Mouse (Mus musculus) forebrain, embryonic 14.5 days (tissue): ENCODE measurements around the gene Mpnd. TPM values are rescaled to one million over a fixed set of nuclear protein-coding genes. Genes with fewer than 3 reads are reported as not detected.

ENCODE experiments used
- ATAC-seq: fragments of 200-750 bp; cut with Nextera tagmentation; 2 replicates; pipeline ENCODE4 v1.8.0; 2017; ENCODE audit warnings: mild to moderate bottlenecking, moderate library complexity
- DNase-seq: peaks from one replicate; pipeline ENCODE4 v3.0.0-alpha.2; 2015; ENCODE audit warnings: low spot score
- H3K27ac ChIP-seq: fragments of 300-500 bp; sonication (generic); 2 replicates; pipeline ENCODE4 v1.5.1; 2014; ENCODE audit warnings: low read depth, mild to moderate bottlenecking, control low read depth, low read length, moderate library complexity
- H3K27me3 ChIP-seq: fragments of 300-500 bp; sonication (generic); replicated peaks from 2 replicates; pipeline ENCODE4 v1.6.1; 2014; ENCODE audit warnings: low read length, control low read depth, mixed read lengths; ENCODE audit not compliant: control insufficient read depth, insufficient read depth
- H3K36me3 ChIP-seq: fragments of 300-500 bp; sonication (generic); 2 replicates; pipeline ENCODE4 v1.6.1; 2014; ENCODE audit warnings: low read length, control low read depth; ENCODE audit not compliant: control insufficient read depth, insufficient read depth
- H3K4me1 ChIP-seq: fragments of 300-500 bp; sonication (generic); 2 replicates; pipeline ENCODE4 v1.6.1; 2014; ENCODE audit warnings: antibody characterized with exemption, low read length, control low read depth; ENCODE audit not compliant: control insufficient read depth, insufficient read depth
- H3K4me2 ChIP-seq: fragments of 300-500 bp; sonication (generic); 2 replicates; pipeline ENCODE4 v1.6.1; 2014; ENCODE audit warnings: mild to moderate bottlenecking, control low read depth, low read length
- H3K4me3 ChIP-seq: fragments of 300-500 bp; sonication (generic); 2 replicates; pipeline ENCODE4 v1.5.1; 2014; ENCODE audit warnings: low read depth, low read length, control low read depth
- H3K9ac ChIP-seq: fragments of 300-500 bp; sonication (generic); 2 replicates; pipeline ENCODE4 v1.6.1; 2014; ENCODE audit warnings: mild to moderate bottlenecking, low read length, control low read depth, moderate library complexity
- H3K9me3 ChIP-seq: fragments of 300-500 bp; sonication (generic); replicated peaks from 2 replicates; pipeline ENCODE4 v1.6.1; 2016; ENCODE audit warnings: low read length, control low read depth, mixed read lengths; ENCODE audit not compliant: control insufficient read depth
- WGBS: fragments of 180-500 bp; shearing (Covaris S2); extraction: QIAGEN DNeasy Blood & Tissue Kit; methylation state at CpG from one replicate; pipeline ENCODE4 v1.1.7; 2014; 5-methylcytosine and 5-hydroxymethylcytosine counted together
- polyA plus RNA-seq: library from polyadenylated mRNA; unstranded; fragments of >200 nt; fragmentation: Nextera tagmentation; extraction: Ambion mirVana; gene quantifications from 2 replicates; pipeline ENCODE4 v1.2.1, GENCODE M21; 2014

Gene Mpnd
- polyA plus RNA-seq, 1 experiment from 2014 or later, result 170 TPM

DNA sequence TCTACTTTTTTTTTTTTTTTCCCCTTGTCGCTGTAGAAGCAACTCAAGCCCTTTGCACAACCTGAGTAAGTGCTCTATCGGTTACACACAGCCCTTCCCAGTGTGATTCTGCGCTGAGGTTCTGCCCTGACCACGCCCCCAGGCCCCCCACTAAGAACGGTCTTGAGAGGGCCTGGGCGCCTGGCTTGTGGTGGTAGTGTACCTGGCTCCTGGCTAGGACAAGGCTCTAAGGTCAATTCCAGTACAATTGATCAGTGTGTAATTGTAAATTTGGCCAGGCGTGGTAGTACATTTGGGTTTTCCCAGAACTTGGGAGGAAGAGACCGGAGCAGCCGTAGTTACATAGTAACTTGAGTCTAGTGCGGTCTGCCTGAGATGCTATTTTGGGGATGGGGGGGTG, 1.4 kb downstream of the Mpnd start:
- ATAC-seq, result no peak
- Histone ChIP-seq H3K27me3 (0 out of 2 replicates have a peak, but pooled peaks cover 4% of the 10 kb centered on the region), H3K4me2 (no peak overlapping the region), H3K4me3 (no peak overlapping the region), H3K27ac (no peak overlapping the region), H3K9ac (no peak overlapping the region), H3K36me3 (peaks cover 12% of the 10 kb centered on the region), H3K9me3 (no peaks in the 10 kb centered on the region), H3K4me1 (peaks cover 15% of the 10 kb centered on the region)
- 43% methylated on average over 10 of the region's 10 CpGs for WGBS
- no peak for DNase-seq

DNA sequence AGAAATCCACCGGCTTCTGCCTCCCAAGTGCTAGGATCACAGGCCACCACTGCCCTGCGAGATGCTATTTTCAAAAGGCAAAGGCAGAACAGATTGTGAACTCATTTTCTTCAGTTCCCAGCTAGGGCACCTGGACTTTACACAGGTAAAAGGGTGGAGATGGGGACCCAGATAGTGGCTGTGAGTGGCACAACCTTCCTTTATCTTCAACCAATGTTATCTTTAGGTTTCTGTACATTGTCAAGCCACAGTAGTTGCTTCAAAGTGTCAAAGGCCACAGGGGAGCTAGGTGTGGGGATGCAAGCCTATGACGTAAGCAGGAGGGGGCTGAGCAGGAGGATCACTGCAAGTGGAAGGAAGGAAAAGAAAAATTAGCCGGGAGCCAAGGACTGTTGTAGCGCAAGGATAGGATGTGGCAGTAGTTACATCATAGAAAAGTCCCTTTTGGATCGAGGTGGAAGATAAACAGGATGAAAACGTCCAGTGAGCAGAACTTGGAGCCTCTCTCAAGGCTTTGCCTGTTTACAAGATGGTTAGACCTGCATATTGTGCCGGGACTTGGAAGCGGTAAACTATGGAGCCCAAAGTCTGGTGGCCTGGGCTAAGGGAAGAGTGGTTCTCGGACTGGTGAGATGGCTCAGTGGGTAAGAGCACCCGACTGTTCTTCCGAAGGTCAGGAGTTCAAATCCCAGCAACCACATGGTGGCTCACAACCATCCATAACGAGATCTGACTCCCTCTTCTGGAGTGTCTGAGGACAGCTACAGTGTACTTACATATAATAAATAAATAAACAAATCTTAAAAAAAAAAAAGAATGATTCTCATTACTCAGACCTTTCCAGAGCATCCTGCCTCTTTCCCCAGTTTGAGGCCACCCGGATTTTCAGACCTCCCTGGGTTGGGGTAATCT, 2.2 kb downstream of the Mpnd start:
- Histone ChIP-seq H3K4me1 (peaks cover 15% of the 10 kb centered on the region), H3K36me3 (peaks cover 19% of the 10 kb centered on the region), H3K4me3 (peak overlapping the region; percentile 82), H3K9ac (peak overlapping the region; percentile 36), H3K27me3 (0 out of 2 replicates have a peak, but pooled peaks cover 4% of the 10 kb centered on the region), H3K4me2 (peak overlapping the region; percentile 100), H3K9me3 (no peaks in the 10 kb centered on the region), H3K27ac (peak overlapping the region; percentile 94)
- ATAC-seq (no peak), DNase-seq (no peak)
- 36% methylated on average over 13 of the region's 14 CpGs for WGBS

GRCm38 (mm10) chr17:56008356-56009087, 3.0 kb downstream of the Mpnd start:
- H3K36me3 ChIP-seq, result peaks cover 25% of the 10 kb centered on the region
- peak overlapping the region; percentile 100 for H3K4me2 ChIP-seq
- WGBS, result 0% methylated on average over 21 of the region's 21 CpGs
- H3K4me1 ChIP-seq, result peaks cover 15% of the 10 kb centered on the region
- no peaks in the 10 kb centered on the region for H3K9me3 ChIP-seq
- H3K4me3 ChIP-seq, result peak overlapping the region; percentile 82
- peak overlapping the region; percentile 87 for H3K9ac ChIP-seq
- ATAC-seq (peak; percentile 93), DNase-seq (peak; percentile 99)
- 0 out of 2 replicates have a peak, but pooled peaks cover 4% of the 10 kb centered on the region for H3K27me3 ChIP-seq
- peak overlapping the region; percentile 94 for H3K27ac ChIP-seq

- H3K36me3 ChIP-seq, result peaks cover 33% of the 10 kb centered on the region
- H3K27me3 ChIP-seq, result 0 out of 2 replicates have a peak, but pooled peaks cover 4% of the 10 kb centered on the region
- DNase-seq (peak; percentile 95), ATAC-seq (peak; percentile 92)
- H3K4me2 ChIP-seq, result peak overlapping the region; percentile 100
- peak overlapping the region; percentile 87 for H3K9ac ChIP-seq
- under 1% methylated on average over 61 of the region's 62 CpGs for WGBS
- peak overlapping the region; percentile 82 for H3K4me3 ChIP-seq
- no peaks in the 10 kb centered on the region for H3K9me3 ChIP-seq
- H3K27ac ChIP-seq, result peak overlapping the region; percentile 94
- H3K4me1 ChIP-seq, result peaks cover 15% of the 10 kb centered on the region
These were observed 3.8 kb downstream of the Mpnd start for GRCm38 (mm10) chr17:56009088-56009961.

DNA sequence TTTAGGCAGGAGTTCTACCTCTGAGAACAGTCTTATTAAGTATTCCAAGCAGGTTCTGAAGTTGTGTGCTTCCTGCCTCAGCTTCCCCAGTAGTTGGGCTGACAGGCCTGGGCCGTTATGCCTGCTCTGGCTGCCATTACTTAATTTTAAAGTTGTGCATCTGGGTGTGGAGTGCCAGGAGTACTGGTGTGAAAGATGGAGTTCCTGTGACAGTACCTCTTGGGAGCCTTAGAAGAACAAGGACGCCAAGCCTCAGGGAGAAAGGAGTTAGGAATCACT, 4.4 kb downstream of the Mpnd start:
- WGBS, result 45% methylated on average over 2 of the region's 2 CpGs
- Histone ChIP-seq H3K4me3 (peak overlapping the region; percentile 82), H3K27me3 (0 out of 2 replicates have a peak, but pooled peaks cover 4% of the 10 kb centered on the region), H3K4me1 (peaks cover 15% of the 10 kb centered on the region), H3K9me3 (no peaks in the 10 kb centered on the region), H3K36me3 (peaks cover 37% of the 10 kb centered on the region), H3K4me2 (peak overlapping the region; percentile 100), H3K27ac (peak overlapping the region; percentile 94; the same call in 1 of the 2 replicates), H3K9ac (peak overlapping the region; percentile 87)
- no peak for ATAC-seq
- no peak for DNase-seq

DNA sequence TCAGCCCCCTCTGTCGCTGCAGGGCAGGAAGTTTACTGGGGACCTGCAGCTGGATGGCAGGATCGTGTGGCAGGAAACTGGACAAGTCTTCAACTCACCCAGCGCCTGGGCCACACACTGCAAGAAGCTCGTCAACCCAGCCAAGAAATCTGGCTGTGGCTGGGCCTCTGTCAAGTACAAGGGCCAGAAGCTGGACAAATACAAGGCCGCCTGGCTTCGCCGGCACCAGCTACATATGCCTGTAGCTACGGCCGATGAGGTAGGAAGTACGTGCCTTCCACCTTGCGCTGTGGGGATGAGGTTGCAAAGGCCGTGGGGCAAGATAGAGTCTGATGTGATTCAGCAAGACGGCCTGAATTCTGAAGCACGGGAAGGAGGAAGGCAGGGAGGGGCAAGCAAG, 4.7 kb downstream of the Mpnd start:
- H3K27ac ChIP-seq, result no peak overlapping the region
- 0 out of 2 replicates have a peak, but pooled peaks cover 4% of the 10 kb centered on the region for H3K27me3 ChIP-seq
- H3K9me3 ChIP-seq, result no peaks in the 10 kb centered on the region
- peak overlapping the region; percentile 87 for H3K9ac ChIP-seq
- ATAC-seq (no peak), DNase-seq (no peak)
- peaks cover 15% of the 10 kb centered on the region for H3K4me1 ChIP-seq
- peak overlapping the region; percentile 82 for H3K4me3 ChIP-seq
- peaks cover 41% of the 10 kb centered on the region for H3K36me3 ChIP-seq
- H3K4me2 ChIP-seq, result peak overlapping the region; percentile 100
- WGBS, result 70% methylated on average over 14 of the region's 14 CpGs

DNA sequence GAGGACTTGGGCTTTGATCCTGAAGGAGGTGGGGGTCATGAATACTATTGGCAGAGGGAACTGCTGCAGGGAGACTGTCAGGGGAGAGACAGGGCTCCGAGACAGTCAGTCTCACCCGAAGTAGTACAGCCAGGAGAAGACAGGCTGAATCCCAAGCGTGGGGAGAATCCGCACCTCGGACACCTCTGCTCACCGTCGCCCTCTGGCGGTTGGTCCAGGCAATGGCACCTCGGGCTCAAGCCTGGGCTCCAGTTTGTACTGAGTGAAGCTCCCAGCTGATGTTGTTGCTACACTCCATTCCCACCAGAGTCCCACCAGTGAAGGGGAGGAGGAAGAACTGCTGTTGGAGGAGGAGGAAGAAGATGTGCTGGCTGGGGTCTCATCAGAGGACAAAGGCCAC, 5.2 kb downstream of the Mpnd start:
- Histone ChIP-seq H3K27ac (no peak overlapping the region), H3K36me3 (peaks cover 45% of the 10 kb centered on the region), H3K9ac (peak overlapping the region; percentile 87; the same call in 1 of the 2 replicates), H3K4me3 (peak overlapping the region; percentile 82; the same call in 1 of the 2 replicates), H3K9me3 (no peaks in the 10 kb centered on the region), H3K4me2 (peak overlapping the region; percentile 100), H3K27me3 (0 out of 2 replicates have a peak, but pooled peaks cover 2% of the 10 kb centered on the region), H3K4me1 (peaks cover 15% of the 10 kb centered on the region)
- no peak for ATAC-seq
- 7% methylated on average over 9 of the region's 9 CpGs for WGBS
- peak; percentile 54 for DNase-seq

GRCm38 (mm10) chr17:56011441-56011840, 5.9 kb downstream of the Mpnd start:
- Histone ChIP-seq H3K27me3 (no peaks in the 10 kb centered on the region), H3K9me3 (no peaks in the 10 kb centered on the region), H3K27ac (no peak overlapping the region), H3K36me3 (peaks cover 53% of the 10 kb centered on the region), H3K4me3 (no peak overlapping the region), H3K9ac (no peak overlapping the region; the same call in 1 of the 2 replicates), H3K4me2 (no peak overlapping the region), H3K4me1 (peaks cover 15% of the 10 kb centered on the region)
- no peak for ATAC-seq
- WGBS, result 91% methylated on average over 7 of the region's 7 CpGs
- DNase-seq, result no peak
